Mouse (Mus musculus): ENCODE data around the gene Marc1.

- TF ChIP-seq CTCF (IDR thresholded peaks at IDR 0.05; ENCODE audit: extremely low read depth, insufficient read depth, low read length): no peak
- no peak for TF ChIP-seq POLR2A (IDR thresholded peaks at IDR 0.05; ENCODE audit: extremely low read depth, insufficient read depth, low read length)
Measured at GRCm38 (mm10) chr1:184807123-184807522, 4.0 kb downstream of the Marc1 start.

Data from cortical plate, adult 2 months (tissue).